ENCODE assay signal across 7 mouse cellular contexts in genomic region chr12:111428961-111429911, GRCm38 (mm10). TPM values are rescaled to one million over a fixed set of nuclear protein-coding genes. Genes with fewer than 3 reads are reported as not detected.
DNase-seq lines count a peak whose midpoint lies in the region; ATAC-seq lines count a peak whose summit lies in the region.

No protein-coding gene starts in this region.

- H3K4me2 ChIP-seq in embryonic facial prominence, embryonic 11.5 days (ENCODE audit: low read depth, low read length): peak overlapping the region; percentile 59
- H3K4me2 ChIP-seq in heart, embryonic 14.5 days (ENCODE audit: low read length): peak overlapping the region; percentile 83
- peak overlapping the region; percentile 64 for H3K4me2 ChIP-seq in midbrain, embryonic 11.5 days

- peaks cover 45% of the 10 kb centered on the region for H3K27me3 ChIP-seq in embryonic facial prominence, embryonic 11.5 days (ENCODE audit: control insufficient read depth, insufficient read depth, low read length)
- H3K27me3 ChIP-seq in heart, embryonic 14.5 days (ENCODE audit: control insufficient read depth, insufficient read depth, low read length): peaks cover 65% of the 10 kb centered on the region
- peaks cover 73% of the 10 kb centered on the region for H3K27me3 ChIP-seq in midbrain, embryonic 11.5 days (ENCODE audit: control insufficient read depth, insufficient read depth, low read length)

- no peak overlapping the region for H3K27ac ChIP-seq in embryonic facial prominence, embryonic 11.5 days (replicated peaks; ENCODE audit: low read depth, low read length)
- peak overlapping the region; percentile 42 to 53 for H3K27ac ChIP-seq in heart, embryonic 14.5 days (replicated peaks in 1 of 2; ENCODE audit: control insufficient read depth in 1 of 2, insufficient read depth in 1 of 2, low read depth in 2 of 2, low read length in 2 of 2)
- H3K27ac ChIP-seq in midbrain, embryonic 11.5 days (ENCODE audit: low read depth, low read length): no peak overlapping the region

- DNase-seq in thymus, postnatal 0 days (ENCODE audit: low spot score): peak; percentile 57
- DNase-seq in thymus, adult 18-20 months: no peak
- peak; percentile 72 for DNase-seq in embryonic facial prominence, embryonic 11.5 days (ENCODE audit: low spot score)
- peak; percentile 68 to 76 for DNase-seq in kidney, postnatal 25 days
- DNase-seq in midbrain, embryonic 11.5 days (ENCODE audit: low spot score, missing footprints): peak; percentile 97
- DNase-seq in ovary, postnatal 14 days (ENCODE audit: low spot score): no peak

- no peak for ATAC-seq in embryonic facial prominence, embryonic 11.5 days (replicated peaks; ENCODE audit: insufficient number of reproducible peaks, low FRiP score, low TSS enrichment, low read depth)
- ATAC-seq in heart, embryonic 14.5 days (ENCODE audit: insufficient number of reproducible peaks, insufficient read depth, low FRiP score, low read depth): no peak
- ATAC-seq in midbrain, embryonic 11.5 days (ENCODE audit: low FRiP score): no peak

- H3K36me3 ChIP-seq in embryonic facial prominence, embryonic 11.5 days (replicated peaks; ENCODE audit: control insufficient read depth, insufficient read depth, low read depth, low read length): no peaks in the 10 kb centered on the region
- H3K36me3 ChIP-seq in heart, embryonic 14.5 days (ENCODE audit: control insufficient read depth, insufficient read depth, low read length): no peaks in the 10 kb centered on the region
- H3K36me3 ChIP-seq in midbrain, embryonic 11.5 days (ENCODE audit: control insufficient read depth, insufficient read depth, low read length): no peaks in the 10 kb centered on the region

- peak overlapping the region; percentile 24 for H3K4me3 ChIP-seq in embryonic facial prominence, embryonic 11.5 days (ENCODE audit: low read depth, low read length)
- peak overlapping the region; percentile 46 to 50 for H3K4me3 ChIP-seq in heart, embryonic 14.5 days (ENCODE audit: control insufficient read depth in 1 of 2, insufficient read depth in 1 of 2, low read depth in 1 of 2, low read length in 2 of 2)
- H3K4me3 ChIP-seq in midbrain, embryonic 11.5 days (ENCODE audit: low read depth, low read length): peak overlapping the region; percentile 33

- peaks cover 7% of the 10 kb centered on the region for H3K4me1 ChIP-seq in embryonic facial prominence, embryonic 11.5 days (ENCODE audit: control insufficient read depth, insufficient read depth, low read length)
- peaks cover 33 to 49% of the 10 kb centered on the region in 2 experiments for H3K4me1 ChIP-seq in heart, embryonic 14.5 days (ENCODE audit: control insufficient read depth in 2 of 2, insufficient read depth in 2 of 2, low read length in 2 of 2)
- H3K4me1 ChIP-seq in midbrain, embryonic 11.5 days (ENCODE audit: control insufficient read depth, insufficient read depth, low read length): peaks cover 10% of the 10 kb centered on the region

- H3K9ac ChIP-seq in embryonic facial prominence, embryonic 11.5 days (replicated peaks; ENCODE audit: low read length): peak overlapping the region; percentile 43
- H3K9ac ChIP-seq in heart, embryonic 14.5 days (ENCODE audit: low read length): peak overlapping the region; percentile 72
- H3K9ac ChIP-seq in midbrain, embryonic 11.5 days (ENCODE audit: low read length): peak overlapping the region; percentile 61

- no peaks in the 10 kb centered on the region for H3K9me3 ChIP-seq in embryonic facial prominence, embryonic 11.5 days (replicated peaks; ENCODE audit: control insufficient read depth, low read length)
- H3K9me3 ChIP-seq in heart, embryonic 14.5 days (ENCODE audit: control insufficient read depth, low read length): no peaks in the 10 kb centered on the region
- no peaks in the 10 kb centered on the region for H3K9me3 ChIP-seq in midbrain, embryonic 11.5 days (ENCODE audit: control insufficient read depth, low read length)

- under 1% methylated on average over 40 of the region's 40 CpGs for WGBS in embryonic facial prominence, embryonic 11.5 days
- under 1% methylated on average over 40 of the region's 40 CpGs for WGBS in heart, embryonic 14.5 days
- WGBS in midbrain, embryonic 11.5 days: under 1% methylated on average over 40 of the region's 40 CpGs

RNA-seq across cellular contexts. Expression of gene Exoc3l4, which starts 12.4 kb away (rescaled TPM):
- 25.3 and 33.2 TPM in 2 replicates for polyA plus RNA-seq in thymus, postnatal 0 days (2015; fragmentation: Nextera tagmentation; extraction: Ambion mirVana)
- 6.3 and 7.3 TPM in 2 replicates for polyA plus RNA-seq in embryonic facial prominence, embryonic 11.5 days (2014; fragmentation: Nextera tagmentation; extraction: Ambion mirVana)
- 8.1 and 9.4 TPM in 2 replicates for polyA plus RNA-seq in heart, embryonic 14.5 days (2014; fragmentation: Nextera tagmentation; extraction: Ambion mirVana)
- polyA plus RNA-seq in midbrain, embryonic 11.5 days (2014; fragmentation: Nextera tagmentation; extraction: Ambion mirVana): 2.3 and 2.9 TPM in 2 replicates

RNA-seq across cellular contexts. Expression of gene Tnfaip2, which starts 13.0 kb away (rescaled TPM):
- 9.0 and 9.1 TPM in 2 replicates for polyA plus RNA-seq in thymus, postnatal 0 days (2015; fragmentation: Nextera tagmentation; extraction: Ambion mirVana)
- 4.6 and 4.8 TPM in 2 replicates for polyA plus RNA-seq in embryonic facial prominence, embryonic 11.5 days (2014; fragmentation: Nextera tagmentation; extraction: Ambion mirVana)
- 5.5 and 6.9 TPM in 2 replicates for polyA plus RNA-seq in heart, embryonic 14.5 days (2014; fragmentation: Nextera tagmentation; extraction: Ambion mirVana)
- polyA plus RNA-seq in midbrain, embryonic 11.5 days (2014; fragmentation: Nextera tagmentation; extraction: Ambion mirVana): 1.1 and 2.3 TPM in 2 replicates

RNA-seq across cellular contexts. Expression of gene Lbhd2, which starts 22.6 kb away (rescaled TPM):
- polyA plus RNA-seq in thymus, postnatal 0 days (2015; fragmentation: Nextera tagmentation; extraction: Ambion mirVana): 4.8 and 5.9 TPM in 2 replicates
- polyA plus RNA-seq in embryonic facial prominence, embryonic 11.5 days (2014; fragmentation: Nextera tagmentation; extraction: Ambion mirVana): 0.45 TPM in 1 of 2 replicates, not detected in the other
- polyA plus RNA-seq in heart, embryonic 14.5 days (2014; fragmentation: Nextera tagmentation; extraction: Ambion mirVana): 1.2 TPM in 1 of 2 replicates, not detected in the other
- not detected in 2 replicates for polyA plus RNA-seq in midbrain, embryonic 11.5 days (2014; fragmentation: Nextera tagmentation; extraction: Ambion mirVana)

RNA-seq across cellular contexts. Expression of gene Cdc42bpb, which starts 51.7 kb away (rescaled TPM):
- polyA plus RNA-seq in thymus, postnatal 0 days (2015; fragmentation: Nextera tagmentation; extraction: Ambion mirVana): 4.3 and 4.9 TPM in 2 replicates
- polyA plus RNA-seq in embryonic facial prominence, embryonic 11.5 days (2014; fragmentation: Nextera tagmentation; extraction: Ambion mirVana): 19.9 and 24.5 TPM in 2 replicates
- polyA plus RNA-seq in heart, embryonic 14.5 days (2014; fragmentation: Nextera tagmentation; extraction: Ambion mirVana): 27.0 and 28.9 TPM in 2 replicates
- 28.1 and 28.2 TPM in 2 replicates for polyA plus RNA-seq in midbrain, embryonic 11.5 days (2014; fragmentation: Nextera tagmentation; extraction: Ambion mirVana)

RNA-seq across cellular contexts. Expression of gene Gm266, which starts 56.4 kb away (rescaled TPM):
- 20.6 and 21.1 TPM in 2 replicates for polyA plus RNA-seq in thymus, postnatal 0 days (2015; fragmentation: Nextera tagmentation; extraction: Ambion mirVana)
- polyA plus RNA-seq in embryonic facial prominence, embryonic 11.5 days (2014; fragmentation: Nextera tagmentation; extraction: Ambion mirVana): 23.9 and 27.9 TPM in 2 replicates
- 1.1 and 1.4 TPM in 2 replicates for polyA plus RNA-seq in heart, embryonic 14.5 days (2014; fragmentation: Nextera tagmentation; extraction: Ambion mirVana)
- polyA plus RNA-seq in midbrain, embryonic 11.5 days (2014; fragmentation: Nextera tagmentation; extraction: Ambion mirVana): 4.2 and 6.0 TPM in 2 replicates

Comparison
In these comparisons a context has a peak if more than half of its experiments do, and no peak if none do; other contexts are left out.
1. DNase-seq: peak in thymus, postnatal 0 days (single experiment), embryonic facial prominence, embryonic 11.5 days (single experiment), kidney, postnatal 25 days (2 of 2) and midbrain, embryonic 11.5 days (single experiment); none in thymus, adult 18-20 months (0 of 2) and ovary, postnatal 14 days (single experiment).
2. H3K27ac ChIP-seq: peak in heart, embryonic 14.5 days (2 of 2); none in embryonic facial prominence, embryonic 11.5 days (single experiment) and midbrain, embryonic 11.5 days (single experiment).
3. Peak in every context shown above with its lines, with median percentiles within 50 percentile points of each other: H3K4me2 ChIP-seq, H3K4me3 ChIP-seq and H3K9ac ChIP-seq.